Mouse (Mus musculus) yolk sac, embryonic 10.5 days (tissue): Measurements from ENCODE around the gene Gsn.

Experiments used
- DNase-seq: peaks from one replicate; pipeline ENCODE4 v3.0.0-alpha.2; 2017; ENCODE audit warnings: low spot score

Gene Gsn

DNA sequence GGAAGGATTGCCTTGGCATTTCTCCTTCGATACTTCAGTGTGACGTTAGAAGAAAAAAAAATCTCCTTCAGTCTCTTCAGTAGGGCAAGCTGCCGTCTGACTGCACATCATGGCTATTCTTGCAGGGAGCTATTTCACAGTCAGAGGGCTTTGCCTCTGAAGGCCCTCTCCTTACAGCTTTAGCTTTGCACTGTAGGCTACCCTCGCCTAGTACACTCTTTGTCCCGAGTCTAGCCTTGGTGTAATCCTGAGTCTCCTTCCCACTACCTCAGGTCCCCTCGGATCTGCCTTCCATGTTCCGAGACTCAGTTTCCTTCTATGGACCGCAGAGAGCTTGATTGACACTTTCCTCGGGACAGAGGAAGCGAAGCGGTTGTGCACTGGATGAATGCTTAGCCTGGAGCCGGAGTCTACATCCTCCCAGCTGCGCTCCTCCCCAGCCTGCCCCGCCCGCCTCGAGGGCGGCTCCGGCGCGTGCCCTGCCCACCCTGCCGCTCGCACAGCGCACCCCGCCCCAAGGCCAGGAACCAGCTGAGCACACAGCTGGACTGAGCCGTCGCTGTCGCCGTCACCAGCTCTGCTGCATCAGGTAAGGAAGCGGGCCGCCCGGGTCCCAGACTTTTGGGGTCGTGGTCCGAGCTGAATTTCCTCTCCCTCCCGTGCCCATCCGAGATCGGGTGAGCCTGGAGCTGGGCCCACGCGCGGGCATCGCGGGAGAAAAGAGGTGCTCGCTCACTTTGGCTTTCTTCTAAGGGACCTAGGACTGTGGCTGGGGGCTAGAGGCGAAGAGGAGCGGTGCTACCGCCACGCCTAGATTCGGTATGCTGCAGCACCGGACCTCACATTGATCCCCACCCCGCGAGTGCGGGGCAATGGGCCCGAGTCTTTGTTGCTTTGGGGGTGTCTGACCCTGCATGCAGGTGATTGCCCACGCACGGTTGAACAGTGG is at the start of gene Gsn:
TSS of gene Gsn (plus strand) at position 496 of the 949 bp plus-strand sequence.
- peak; percentile 89 for DNase-seq

DNA sequence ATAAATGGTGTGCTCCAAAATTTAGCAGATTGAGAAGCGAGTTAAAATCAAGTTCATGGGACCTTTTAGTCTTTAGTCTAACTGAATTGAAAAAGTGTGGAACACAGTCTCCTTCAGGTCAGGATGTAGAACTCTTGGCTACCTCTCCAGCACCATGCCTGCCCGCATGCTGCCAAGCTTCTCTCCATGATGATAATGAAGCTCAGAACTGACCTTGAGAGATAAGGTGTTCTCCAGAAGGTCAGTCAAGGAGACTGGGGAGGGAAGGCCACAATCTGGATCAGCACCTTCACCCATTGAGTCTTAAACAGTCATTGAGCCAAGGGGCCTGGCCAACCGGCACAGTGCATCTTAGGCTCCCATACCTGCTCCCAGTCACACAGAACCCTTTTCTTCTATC is 49.4 kb upstream of the Gsn start:
- no peak for DNase-seq

DNA sequence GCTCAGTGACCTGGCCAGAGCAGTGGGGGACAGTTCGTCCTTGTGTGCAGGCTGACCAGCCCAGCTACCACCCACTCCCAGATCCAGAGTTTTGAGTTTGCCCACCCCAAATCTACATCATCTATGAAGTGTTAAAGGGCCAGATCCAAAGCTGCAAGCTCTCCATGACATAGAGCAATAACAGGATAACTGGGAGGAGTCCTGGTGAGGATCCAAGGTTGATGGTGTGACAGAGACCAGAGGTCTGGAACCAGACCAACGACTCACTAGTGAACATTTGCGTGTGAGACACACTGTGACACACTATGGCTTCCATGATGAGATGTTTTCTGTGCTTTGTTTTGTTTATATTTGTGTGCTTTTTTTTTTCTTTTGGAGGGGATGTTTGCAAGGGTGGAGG is 48.1 kb upstream of the Gsn start:
- no peak for DNase-seq

DNA sequence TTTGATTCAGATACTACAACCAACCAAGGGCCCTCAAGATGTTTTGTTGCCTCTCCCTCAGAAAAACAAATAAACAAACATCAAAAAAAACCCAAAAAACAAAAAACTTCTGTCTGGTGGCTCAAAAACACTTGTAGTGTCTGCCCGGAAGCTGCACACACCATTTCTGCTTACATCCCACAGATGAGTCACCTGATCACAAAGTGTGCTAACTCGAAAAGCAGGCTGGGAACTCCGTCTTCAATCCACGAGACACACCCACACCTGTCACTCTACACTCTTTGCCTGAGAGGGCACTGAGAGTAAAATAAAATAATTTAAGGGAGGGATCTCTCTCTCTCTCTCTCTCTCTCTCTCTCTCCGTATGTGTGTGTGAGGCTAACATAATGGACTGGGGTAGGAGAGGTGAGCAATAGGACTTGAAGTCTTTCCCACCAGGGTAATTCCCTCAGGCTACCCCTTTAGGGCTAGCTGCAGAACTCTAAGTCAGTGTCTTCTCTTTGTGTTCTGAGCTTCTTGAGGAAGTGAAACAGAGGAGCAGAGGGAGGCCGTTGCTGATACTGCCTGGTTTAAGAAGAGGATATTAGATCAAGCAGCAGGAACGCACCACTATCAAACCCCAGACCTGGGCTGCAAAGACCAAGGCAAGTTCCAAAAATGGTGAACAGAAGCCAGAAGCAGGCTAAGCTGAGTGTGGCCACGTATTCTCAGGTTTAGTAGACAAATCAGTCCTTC is 47.1 kb upstream of the Gsn start:
- no peak for DNase-seq

DNA sequence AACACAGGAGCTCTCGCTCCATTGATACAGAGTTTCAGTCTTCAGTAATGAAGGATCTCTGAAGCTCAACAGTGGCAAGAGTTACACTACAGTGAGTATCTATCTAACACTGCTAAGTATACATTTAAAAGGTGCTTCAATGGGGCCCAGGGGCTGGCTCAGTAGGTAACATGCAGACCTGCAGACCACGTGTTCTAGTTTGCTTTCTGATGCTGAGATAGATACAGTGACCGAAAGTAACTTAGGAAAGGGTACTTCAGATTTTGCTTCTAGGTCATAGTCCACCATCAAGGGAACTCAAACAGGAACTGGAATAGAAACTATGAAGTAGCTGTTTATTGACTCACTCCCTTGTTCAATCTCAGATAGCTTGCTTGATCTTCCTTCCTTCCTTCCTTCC is 44.5 kb upstream of the Gsn start:
- DNase-seq, result peak; percentile 53

DNA sequence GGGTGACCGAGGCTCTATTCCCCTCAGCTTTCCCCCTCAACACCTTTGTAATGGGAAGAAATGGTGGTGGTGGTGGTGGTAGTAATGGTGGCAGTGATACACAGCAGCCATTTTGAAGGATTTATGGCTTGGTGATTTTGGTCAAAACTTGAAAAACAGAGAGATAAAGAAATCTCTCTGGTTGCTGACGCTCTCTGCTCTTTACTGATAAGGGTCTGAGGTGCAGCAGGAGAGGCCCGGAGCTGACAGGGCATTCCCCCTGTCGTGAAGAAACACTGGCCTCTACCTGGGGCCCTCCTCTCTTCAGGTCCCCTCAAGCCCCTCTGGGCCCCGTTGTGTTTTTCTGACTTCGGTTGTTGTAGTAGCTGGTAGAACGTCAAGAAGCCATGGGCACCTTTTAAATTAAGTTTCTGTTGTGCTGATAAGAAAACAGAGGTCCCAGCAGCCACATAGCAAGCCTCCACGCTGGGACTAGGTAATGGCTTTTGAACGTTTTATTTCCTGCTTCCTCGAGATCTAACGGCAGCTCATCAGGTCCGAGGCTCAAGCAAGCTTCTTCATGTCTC is 42.8 kb upstream of the Gsn start:
- peak; percentile 26 for DNase-seq

DNA sequence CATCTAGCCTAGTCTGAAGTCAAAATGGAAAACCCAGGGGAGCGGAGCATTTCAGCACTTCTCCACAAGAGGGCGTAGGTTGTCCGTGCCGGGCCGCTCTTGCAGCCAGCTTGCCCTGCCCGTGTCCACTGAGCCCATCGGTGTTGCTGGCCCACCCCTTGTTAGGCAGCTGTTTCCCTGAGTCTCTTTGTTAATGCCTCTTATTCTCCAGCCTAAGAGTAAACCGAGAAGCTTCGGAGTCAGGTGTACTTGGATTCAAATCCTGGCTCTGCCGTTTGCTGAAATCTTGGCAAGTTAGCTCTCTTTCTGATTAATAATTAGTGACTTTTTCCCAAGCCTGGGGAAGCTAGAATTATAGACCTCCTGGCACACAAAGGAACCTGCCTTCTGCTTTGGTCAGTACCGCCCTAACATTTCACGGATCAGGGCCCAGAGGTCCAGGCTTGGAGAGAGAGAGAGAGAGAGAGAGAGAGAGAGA is 41.3 kb upstream of the Gsn start:
- DNase-seq, result peak; percentile 81

DNA sequence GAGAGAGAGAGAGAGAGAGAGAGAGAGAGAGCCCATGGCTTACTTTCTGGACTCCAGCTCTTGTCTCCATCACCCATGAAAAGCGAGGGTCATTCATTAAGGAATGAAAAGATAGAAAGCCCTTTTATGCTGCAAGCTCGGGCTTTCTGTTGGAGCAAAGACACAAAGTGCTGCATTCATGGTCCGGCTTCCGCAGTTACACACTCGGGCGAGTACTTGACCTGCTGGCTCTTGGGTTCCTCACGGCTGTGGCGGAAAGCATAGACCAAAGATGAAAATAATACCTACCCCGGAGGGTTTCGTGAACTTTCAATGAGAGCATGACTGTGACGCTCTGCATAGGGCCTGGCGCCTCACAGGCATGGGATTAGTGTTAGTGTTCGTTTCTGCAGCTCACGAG is 40.8 kb upstream of the Gsn start:
- no peak for DNase-seq

DNA sequence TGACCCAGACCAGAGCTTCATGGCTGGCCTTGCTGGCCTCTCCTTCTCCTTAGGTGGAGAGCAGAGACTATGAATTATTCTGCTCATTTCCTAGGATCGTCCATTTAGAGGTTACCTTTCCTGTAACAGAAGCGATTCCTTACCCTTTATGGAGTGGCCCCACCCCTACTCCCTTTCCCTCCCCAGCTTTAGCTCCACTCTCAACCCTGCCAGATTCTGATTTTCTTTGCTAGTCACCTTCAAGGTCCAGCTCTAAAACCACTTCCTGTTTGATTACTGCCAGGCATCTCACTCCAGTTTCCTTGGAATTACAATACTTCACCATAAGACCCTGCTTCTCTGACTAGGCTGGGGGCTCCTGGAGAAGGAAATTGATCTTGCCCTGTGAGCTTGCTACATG is 39.5 kb upstream of the Gsn start:
- no peak for DNase-seq

DNA sequence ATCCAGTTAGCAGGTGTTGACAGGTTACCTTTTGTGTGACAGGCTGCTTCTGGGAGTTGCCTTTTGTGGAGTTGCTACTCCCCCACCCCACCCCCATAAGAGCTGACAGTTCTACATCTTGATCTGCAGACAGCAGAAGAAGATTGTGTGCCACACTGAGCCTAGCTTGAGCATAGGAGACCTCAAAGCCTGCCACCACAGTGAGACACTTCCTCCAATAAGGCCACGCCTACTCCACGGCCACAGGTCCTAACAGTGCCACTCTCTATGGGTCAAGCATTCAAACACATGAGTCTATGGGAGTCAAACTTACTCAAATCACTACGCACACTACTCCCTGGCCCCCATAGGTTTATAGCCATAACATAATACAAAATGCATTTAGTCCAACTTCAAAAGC is 37.4 kb upstream of the Gsn start:
- no peak for DNase-seq

DNA sequence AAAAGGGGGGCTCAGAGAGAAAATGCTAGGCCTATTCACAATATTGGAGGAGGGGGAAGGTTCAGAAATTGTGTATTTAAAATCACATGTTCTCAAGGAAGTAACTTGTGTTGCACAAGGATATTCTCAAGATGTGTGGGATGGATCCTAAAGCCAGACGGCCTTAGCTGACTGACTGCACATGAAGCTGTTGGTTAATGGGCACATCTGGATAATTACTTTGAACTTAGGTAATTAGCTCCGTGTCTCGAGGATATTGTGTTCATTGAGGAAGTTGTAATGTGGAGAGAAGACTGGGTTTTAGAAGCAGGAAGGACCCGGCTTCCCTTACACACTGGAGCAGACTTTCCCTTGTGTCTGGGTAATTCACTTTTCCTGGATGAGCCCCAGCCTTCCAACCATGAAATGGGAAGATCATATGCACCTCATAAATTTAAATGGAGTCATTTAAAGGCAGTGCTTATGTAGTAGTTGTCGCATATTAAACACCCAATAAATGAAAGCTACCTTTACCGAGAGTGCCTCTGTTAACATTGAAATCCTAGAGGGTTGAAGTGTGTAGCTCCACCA is 33.3 kb upstream of the Gsn start:
- DNase-seq, result no peak

DNA sequence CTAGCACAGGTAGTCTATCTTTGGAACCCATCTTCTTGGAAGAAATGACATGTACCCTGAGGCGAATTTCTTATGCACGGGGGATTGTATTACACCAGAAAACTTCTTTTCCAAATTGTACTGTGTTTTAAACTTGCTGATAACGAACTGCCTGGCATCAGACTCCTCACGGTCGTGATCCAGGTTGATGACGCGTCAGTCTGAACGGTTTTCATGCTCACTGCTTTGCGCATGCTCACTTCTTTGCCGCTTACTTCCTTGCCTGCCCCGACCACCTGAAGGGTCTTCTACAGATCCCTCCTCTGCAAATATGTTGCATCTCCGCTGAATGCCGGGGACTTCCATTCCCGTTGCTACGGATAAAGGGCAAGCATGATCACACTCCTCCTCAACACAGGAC is 31.9 kb upstream of the Gsn start:
- no peak for DNase-seq

DNA sequence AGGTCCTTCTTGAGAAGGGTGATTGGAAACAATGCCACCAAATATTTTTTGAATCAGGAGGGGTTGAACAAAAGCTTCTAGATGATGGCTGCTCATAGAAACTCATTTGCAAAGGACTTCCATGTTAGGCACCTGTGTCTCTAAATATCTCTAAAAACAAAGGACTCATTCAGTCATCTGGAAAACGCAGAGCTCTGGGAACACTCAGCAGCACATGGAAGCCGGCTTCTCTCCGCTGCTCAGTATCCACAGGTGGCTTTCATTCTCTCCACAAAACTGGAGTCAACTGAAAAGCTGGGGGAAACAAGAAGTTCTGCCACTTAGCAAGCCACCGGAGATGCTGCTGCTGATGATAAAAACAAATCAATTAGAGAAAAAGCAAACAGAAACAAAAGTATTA is 28.0 kb upstream of the Gsn start:
- DNase-seq, result no peak

DNA sequence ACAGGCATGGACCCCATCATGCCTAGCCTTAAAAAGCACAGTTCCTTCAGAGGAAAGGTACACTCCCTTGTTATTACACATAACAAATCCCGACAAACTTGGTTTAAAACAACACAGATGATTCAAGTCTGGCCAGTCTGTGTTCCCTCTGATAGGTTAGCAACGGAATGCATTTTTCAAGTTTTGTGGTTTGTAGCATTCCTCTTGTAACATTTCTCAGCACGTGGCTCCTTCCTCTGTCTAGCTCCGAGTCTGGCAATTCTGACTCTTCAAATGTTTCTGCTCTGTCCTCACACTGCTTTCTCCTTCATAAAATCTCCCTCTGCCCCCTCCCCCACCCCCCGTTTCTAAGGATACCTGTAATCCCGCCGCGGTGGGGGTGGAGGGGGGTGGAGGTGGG is 26.0 kb upstream of the Gsn start:
- no peak for DNase-seq

DNA sequence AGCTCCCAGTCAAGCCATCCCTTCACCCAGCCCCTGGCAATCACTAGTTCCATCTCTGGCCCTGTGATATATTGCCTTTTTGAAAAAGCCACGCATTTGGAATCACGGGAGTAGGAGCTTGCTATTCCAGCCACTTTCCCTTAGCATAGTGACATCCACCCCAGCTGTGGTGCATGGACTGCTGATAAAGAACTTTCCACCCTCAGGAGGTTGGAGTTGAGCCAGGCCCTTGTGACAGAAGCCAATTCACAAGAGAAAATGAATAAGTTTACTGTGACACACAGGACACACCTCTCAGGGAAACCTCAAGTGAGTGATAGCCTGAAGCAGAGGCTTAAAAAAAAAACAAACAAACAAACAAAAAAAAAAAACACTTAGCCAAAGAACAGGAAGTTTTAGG is 24.3 kb upstream of the Gsn start:
- no peak for DNase-seq

DNA sequence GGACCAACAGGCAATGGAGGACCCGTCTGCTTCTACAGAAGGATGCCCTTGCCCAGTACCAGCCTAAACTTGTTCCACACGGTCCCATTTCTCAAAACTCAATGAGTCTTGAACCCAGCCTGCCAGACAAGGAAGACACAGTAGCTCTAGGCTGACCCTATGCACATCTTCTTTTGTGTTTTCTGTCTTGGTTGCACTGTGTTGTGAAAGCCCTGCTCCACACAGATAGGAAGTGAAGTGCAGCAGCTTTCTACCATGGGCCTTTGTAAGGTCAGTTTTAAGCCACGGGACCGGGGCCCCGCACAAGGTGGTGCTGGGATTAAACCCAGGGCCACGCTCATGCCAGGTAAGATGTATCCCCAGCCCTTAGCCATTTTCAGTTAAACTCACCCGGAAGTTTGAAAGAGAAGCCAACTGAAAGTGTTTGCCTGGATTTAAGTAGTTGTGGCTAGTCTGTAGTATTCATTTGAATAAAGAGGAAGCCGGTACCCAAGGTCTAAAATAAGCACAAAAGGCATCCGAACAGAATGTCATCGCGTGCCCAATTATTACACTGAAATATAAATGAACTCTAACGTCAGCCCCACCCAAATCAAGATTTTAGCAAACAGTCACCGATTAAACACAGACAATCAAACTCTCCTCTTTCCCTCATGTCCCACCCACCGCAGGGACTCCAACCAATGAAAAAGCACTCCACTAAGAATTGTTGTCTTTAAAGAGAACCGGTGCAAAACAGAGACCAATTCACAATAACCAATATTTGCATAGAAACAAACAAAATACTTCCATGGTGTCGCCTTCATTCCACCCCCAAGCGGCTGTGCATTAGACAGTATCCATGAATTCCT is 23.4 kb upstream of the Gsn start:
- DNase-seq, result no peak

DNA sequence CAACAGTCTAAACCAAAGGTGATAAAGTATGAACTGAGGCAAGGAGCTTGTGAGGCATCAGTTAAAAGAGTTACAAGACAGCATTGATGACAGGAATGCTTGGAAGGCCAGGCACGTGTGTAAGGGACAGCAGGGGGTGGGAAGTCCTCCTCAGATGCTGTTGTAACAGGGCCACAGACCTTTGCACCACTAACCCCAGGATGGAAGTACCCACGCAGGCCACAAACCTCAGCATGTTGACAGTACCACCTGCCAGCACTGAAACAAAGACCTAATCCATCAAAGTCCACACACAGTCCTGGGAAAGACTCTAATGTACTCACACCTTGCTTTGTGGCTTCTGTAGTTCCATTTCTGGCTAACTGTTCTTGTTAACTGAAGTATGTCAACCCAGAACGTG is 22.3 kb upstream of the Gsn start:
- no peak for DNase-seq

DNA sequence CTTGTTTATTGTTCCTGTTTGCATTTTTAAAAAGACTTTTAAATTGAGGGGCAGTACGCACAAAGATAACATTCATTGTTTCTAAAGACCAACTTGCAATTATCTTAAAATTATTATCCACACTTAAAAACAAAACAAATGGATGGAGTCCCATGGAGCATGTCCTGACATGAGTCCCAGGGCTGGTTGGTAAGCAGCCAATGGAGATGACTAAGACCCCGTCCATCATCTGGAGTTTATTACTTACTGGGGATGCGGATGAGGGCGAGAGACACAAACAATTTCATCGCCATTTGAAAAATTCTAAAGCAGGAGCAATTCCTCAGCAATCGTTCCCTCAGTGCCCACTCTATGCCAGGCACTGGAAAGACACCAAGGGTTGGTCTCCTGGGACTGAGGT is 21.2 kb upstream of the Gsn start:
- no peak for DNase-seq

DNA sequence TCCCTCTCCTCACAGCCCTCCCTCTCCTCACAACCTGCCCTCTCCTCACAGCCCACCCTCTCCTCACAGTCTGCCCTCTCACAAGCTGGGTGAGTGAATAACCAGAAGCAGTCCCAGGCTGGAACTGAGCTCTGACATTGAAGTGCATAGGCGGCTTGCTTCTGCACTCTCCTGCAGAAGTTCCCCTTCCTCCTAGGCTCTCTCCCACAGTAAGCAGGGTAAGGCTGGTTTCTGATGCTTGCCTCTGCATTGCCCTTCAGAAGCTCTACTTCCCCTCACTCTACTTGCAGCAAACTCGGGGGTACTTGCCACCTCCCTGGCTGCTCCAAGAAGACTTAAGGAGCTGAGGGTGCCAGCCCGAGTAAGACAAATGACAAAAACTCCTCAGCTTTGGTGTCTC is 11.9 kb upstream of the Gsn start:
- no peak for DNase-seq

DNA sequence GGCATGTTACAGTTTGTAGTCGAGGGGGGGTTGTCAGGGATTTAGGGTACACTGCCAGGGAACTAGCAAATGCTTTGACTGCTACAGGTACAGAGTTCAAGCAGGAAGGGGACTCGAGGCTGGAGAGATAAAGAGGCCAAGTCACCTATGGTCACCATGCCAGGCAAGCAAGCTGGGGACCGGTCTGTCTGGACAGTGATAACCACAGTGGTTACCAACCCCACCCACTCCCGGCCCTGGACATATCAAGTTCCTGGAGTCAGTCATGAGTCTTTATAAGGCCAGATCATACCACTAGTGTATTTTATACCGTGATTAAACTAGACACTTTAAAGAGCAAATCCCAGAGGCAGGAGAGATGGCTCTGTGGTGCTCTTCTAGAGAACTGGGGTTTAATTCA is 8.4 kb upstream of the Gsn start:
- no peak for DNase-seq

DNA sequence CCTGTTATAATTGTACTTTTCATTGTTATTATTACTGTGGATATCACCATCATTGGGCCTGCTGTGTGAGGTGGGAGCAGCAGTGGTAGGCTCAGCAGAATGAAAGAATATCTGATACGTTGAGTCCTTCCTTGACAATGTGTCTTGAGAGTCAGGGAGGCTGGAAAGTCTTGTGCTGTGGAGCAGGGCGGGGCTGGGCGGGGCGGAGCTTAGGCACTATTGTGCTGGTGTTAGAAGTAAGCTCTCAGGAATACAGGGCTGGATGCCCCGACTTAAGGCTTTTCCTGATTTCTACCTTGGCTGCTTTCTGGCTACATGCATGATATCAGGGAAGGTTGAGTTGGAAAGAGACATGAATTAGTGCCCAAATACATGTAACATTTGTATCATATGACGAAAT is 3.4 kb upstream of the Gsn start:
- DNase-seq, result no peak

DNA sequence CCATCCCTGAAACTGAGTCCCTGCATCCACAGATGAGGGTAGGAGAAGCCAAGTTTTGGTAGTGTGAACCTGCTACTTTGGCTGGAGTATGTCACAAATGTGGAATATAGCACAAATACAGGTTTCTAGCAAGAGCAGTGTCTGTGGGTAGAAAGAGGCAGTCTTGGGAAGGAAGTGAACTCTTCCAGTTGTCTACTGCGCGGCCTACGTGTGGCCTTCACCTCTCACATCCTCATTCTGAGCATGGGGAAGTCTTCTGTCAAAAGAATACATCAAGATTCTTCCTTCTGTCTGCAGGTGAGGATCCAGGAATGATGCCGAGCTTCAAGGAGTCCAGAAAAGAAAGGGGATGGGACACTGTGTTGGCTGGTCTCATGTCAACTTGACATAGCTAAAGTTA is 2.4 kb upstream of the Gsn start:
- DNase-seq, result no peak
